Mouse (Mus musculus) yolk sac, embryonic 10.5 days (tissue): Measurements from ENCODE around the gene Hsd17b10.

Experiments
- DNase-seq: peaks from one replicate; pipeline ENCODE4 v3.0.0-alpha.2; 2017; ENCODE audit warnings: low spot score

Gene Hsd17b10

GRCm38 (mm10) chrX:152001737-152002710 is at the start of gene Hsd17b10:
TSS of gene Hsd17b10 (plus strand) at chrX:152001845.
- peak; percentile 83 for DNase-seq

GRCm38 (mm10) chrX:151999006-151999710 is 2.5 kb upstream of the Hsd17b10 start:
- DNase-seq, result no peak

GRCm38 (mm10) chrX:152001182-152001684 is 412 bp upstream of the Hsd17b10 start:
- no peak for DNase-seq

- no peak for DNase-seq
These were observed 1.2 kb downstream of the Hsd17b10 start for GRCm38 (mm10) chrX:152002865-152003264.

GRCm38 (mm10) chrX:152007863-152008262 is 6.2 kb downstream of the Hsd17b10 start:
- DNase-seq, result no peak

- no peak for DNase-seq
These were observed 14.1 kb downstream of the Hsd17b10 start for GRCm38 (mm10) chrX:152015752-152016150.

GRCm38 (mm10) chrX:152016151-152017145 is 14.8 kb downstream of the Hsd17b10 start, which contains the start of the genes Ribc1 and Smc1a:
TSS of gene Ribc1 (minus strand) at chrX:152016295.
TSS of gene Smc1a (plus strand) at chrX:152016428.
- peak; percentile 91 for DNase-seq

- DNase-seq, result no peak
These were observed 15.5 kb downstream of the Hsd17b10 start for GRCm38 (mm10) chrX:152017186-152017585.

GRCm38 (mm10) chrX:152019294-152019693 is 17.6 kb downstream of the Hsd17b10 start:
- DNase-seq, result no peak

- no peak for DNase-seq
These were observed 38.2 kb downstream of the Hsd17b10 start for GRCm38 (mm10) chrX:152039865-152040264.

GRCm38 (mm10) chrX:152047230-152047629 is 45.6 kb downstream of the Hsd17b10 start:
- DNase-seq, result no peak

GRCm38 (mm10) chrX:152052546-152052945 is 50.9 kb downstream of the Hsd17b10 start:
- DNase-seq, result no peak
